In genomic region chr5:41768382-41769040, GRCm38 (mm10) we compare ENCODE assay signal across 8 mouse cellular contexts. TPM values are rescaled to one million over a fixed set of nuclear protein-coding genes. Genes with fewer than 3 reads are reported as not detected.
DNase-seq lines count a peak whose midpoint lies in the region; ATAC-seq and TF ChIP-seq lines count a peak whose summit lies in the region.

No protein-coding gene starts in this region.

- DNase-seq in cerebellum, adult 11 months: peak; percentile 75
- peak; percentile 30 for DNase-seq in heart, postnatal 25 days (ENCODE audit: low spot score)
- DNase-seq in layer of hippocampus, adult 18-20 months (ENCODE audit: low spot score in 2 of 2): peak; percentile 75 to 94
- peak; percentile 86 for DNase-seq in lung, adult 2 months
- peak; percentile 46 to 54 for DNase-seq in thymus, adult 18-20 months

- intact Hi-C loops in heart, postnatal 25 days (cut with DNase I): loop anchor here (1.0 to 2.0 kb wide), 2 partner anchors 643 to 716 kb away; no protein-coding TSS in a partner anchor

- H3K4me3 ChIP-seq in ES-Bruce4 (ENCODE audit: low read depth, low read length): no peak overlapping the region
- peak overlapping the region; percentile 25 for H3K4me3 ChIP-seq in forebrain, embryonic 15.5 days
- H3K4me3 ChIP-seq in lung, adult 2 months (replicated peaks; ENCODE audit: extremely low read depth, low read depth, low read length): peak overlapping the region; percentile 54

- H3K36me3 ChIP-seq in ES-Bruce4 (ENCODE audit: control insufficient read depth, insufficient read depth, low read length, poor library complexity, severe bottlenecking): no peaks in the 10 kb centered on the region
- H3K36me3 ChIP-seq in forebrain, embryonic 15.5 days: no peaks in the 10 kb centered on the region

- TF ChIP-seq CTCF in ES-Bruce4 (IDR thresholded peaks at IDR 0.05; ENCODE audit: low read depth, low read length): peak; percentile 93
- TF ChIP-seq CTCF in lung, adult 2 months (IDR thresholded peaks at IDR 0.05; ENCODE audit: insufficient read depth, low read length): peak; percentile 99

- ATAC-seq in forebrain, embryonic 15.5 days (replicated peaks): peak; percentile 81
- peak; percentile 88 for ATAC-seq in neutrophil, adult 5-6 weeks (ENCODE audit: extremely low read depth, insufficient number of reproducible peaks, low FRiP score, poor library complexity, severe bottlenecking)

- no peaks in the 10 kb centered on the region for H3K9me3 ChIP-seq in ES-Bruce4 (replicated peaks; ENCODE audit: control insufficient read depth, insufficient read depth, low read length, poor library complexity, severe bottlenecking)
- H3K9me3 ChIP-seq in forebrain, embryonic 15.5 days: no peaks in the 10 kb centered on the region

- H3K4me1 ChIP-seq in ES-Bruce4 (ENCODE audit: control insufficient read depth, insufficient read depth, low read length): no peaks in the 10 kb centered on the region
- H3K4me1 ChIP-seq in forebrain, embryonic 15.5 days: peaks cover 28% of the 10 kb centered on the region
- peaks cover 6% of the 10 kb centered on the region for H3K4me1 ChIP-seq in lung, adult 2 months (ENCODE audit: control insufficient read depth, insufficient read depth, low read length)

- no peak overlapping the region for H3K9ac ChIP-seq in ES-Bruce4 (ENCODE audit: low read depth, poor library complexity, severe bottlenecking)
- no peak overlapping the region for H3K9ac ChIP-seq in forebrain, embryonic 15.5 days (replicated peaks)

- peak overlapping the region; percentile 35 for H3K4me2 ChIP-seq in forebrain, embryonic 15.5 days (replicated peaks)

- 3% methylated on average over 21 of the region's 21 CpGs for WGBS in forebrain, embryonic 15.5 days
- 5% methylated on average over 21 of the region's 21 CpGs for WGBS in lung, adult 2 months

- no peak for TF ChIP-seq EP300 in ES-Bruce4 (IDR thresholded peaks at IDR 0.05; ENCODE audit: insufficient read depth, low read depth, low read length)

- peaks cover 13% of the 10 kb centered on the region for H3K27me3 ChIP-seq in ES-Bruce4 (ENCODE audit: control insufficient read depth, insufficient read depth, low read length, poor library complexity, severe bottlenecking)
- peaks cover 56% of the 10 kb centered on the region for H3K27me3 ChIP-seq in forebrain, embryonic 15.5 days

- no peak for TF ChIP-seq POLR2A in ES-Bruce4 (IDR thresholded peaks at IDR 0.05; ENCODE audit: insufficient read depth, low read length)
- no peak for TF ChIP-seq POLR2A in lung, adult 2 months (IDR thresholded peaks at IDR 0.05; ENCODE audit: borderline replicate concordance, extremely low read depth, low read depth, low read length)

- no peak overlapping the region for H3K27ac ChIP-seq in ES-Bruce4 (ENCODE audit: insufficient read depth, low read length)
- no peak overlapping the region for H3K27ac ChIP-seq in forebrain, embryonic 15.5 days (replicated peaks)

RNA-seq across cellular contexts. Expression of gene Nkx3-2, which starts 4.2 kb away (rescaled TPM):
- not detected in 2 replicates for polyA plus RNA-seq in ES-Bruce4 (2011; ENCODE audit: insufficient read depth, insufficient read length, low read depth, missing spikeins)
- polyA plus RNA-seq in forebrain, embryonic 15.5 days (2015; fragmentation: Nextera tagmentation; extraction: Ambion mirVana): not detected in 2 replicates
- not detected for total RNA-seq in heart, postnatal 25 days (2021)
- not detected for total RNA-seq in layer of hippocampus, adult 18-20 months (2021)
- not detected in 2 replicates for polyA plus RNA-seq in lung, adult 2 months (2012; rRNA removed)
- not detected in 2 replicates for total RNA-seq in neutrophil, adult 5-6 weeks (2017)

Comparison
In these comparisons a context has a peak if more than half of its experiments do, and no peak if none do; other contexts are left out.
1. DNase-seq: peak in every context shown above with its lines; median percentile 86 in lung, adult 2 months; 84 in layer of hippocampus, adult 18-20 months; 75 in cerebellum, adult 11 months; 50 in thymus, adult 18-20 months; 30 in heart, postnatal 25 days.